Mouse (Mus musculus) layer of hippocampus, postnatal 25 days (tissue): Measurements from ENCODE around the gene Palld. TPM values are rescaled to one million over a fixed set of nuclear protein-coding genes. Genes with fewer than 3 reads are reported as not detected.

ENCODE experiments used
- DNase-seq, 2 experiments: peaks; one replicate each; pipeline ENCODE4 v3.0.0; 2022; ENCODE audit warnings: mixed read lengths in 2 of 2, low spot score in 1 of 2; ENCODE audit errors: extremely low spot score in 1 of 2
- total RNA-seq, 2 experiments: library from RNA; stranded (reverse); gene quantifications; 2 replicates each; pipeline ENCODE4 v1.2.3; 2021

Palld gene
- total RNA-seq, 2 experiments from 2014 or later, result 5.6 to 5.8 TPM

DNA sequence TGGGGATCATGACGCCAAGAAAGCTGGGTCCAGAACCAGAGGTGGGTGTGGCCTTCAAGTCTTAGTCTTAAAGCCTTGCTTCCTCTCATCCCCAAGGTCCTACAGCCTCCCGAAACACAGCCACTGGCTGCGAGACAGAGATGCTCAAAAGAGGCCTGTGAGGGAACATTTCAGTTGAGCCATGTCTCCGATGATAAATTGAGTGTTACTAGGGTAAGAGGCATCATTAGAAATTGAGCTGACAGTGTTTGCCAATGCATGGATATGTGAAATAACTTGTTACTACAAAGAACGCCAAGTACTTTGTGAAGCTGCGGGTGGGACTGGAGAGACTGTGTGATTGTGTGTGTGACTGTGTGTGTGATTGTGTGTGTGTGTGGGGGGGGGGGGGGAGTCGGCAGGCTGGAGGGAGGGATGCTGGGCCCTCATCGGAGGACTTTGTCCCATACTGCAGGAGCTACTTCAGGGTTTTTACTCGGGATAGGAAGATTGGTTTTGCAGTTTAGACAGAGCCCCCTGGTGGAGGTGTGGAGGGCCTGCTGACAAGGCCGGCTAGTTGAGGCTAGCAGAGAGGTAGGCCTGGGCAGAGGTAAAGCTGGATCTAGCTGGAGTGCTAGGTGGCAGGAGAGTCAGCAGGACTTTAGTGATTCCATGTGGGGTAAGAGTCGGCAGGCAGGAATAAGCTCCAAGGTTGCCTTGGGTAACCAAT lies 422.8 kb downstream of the Palld start:
- peak; percentile 27 to 66 for DNase-seq

DNA sequence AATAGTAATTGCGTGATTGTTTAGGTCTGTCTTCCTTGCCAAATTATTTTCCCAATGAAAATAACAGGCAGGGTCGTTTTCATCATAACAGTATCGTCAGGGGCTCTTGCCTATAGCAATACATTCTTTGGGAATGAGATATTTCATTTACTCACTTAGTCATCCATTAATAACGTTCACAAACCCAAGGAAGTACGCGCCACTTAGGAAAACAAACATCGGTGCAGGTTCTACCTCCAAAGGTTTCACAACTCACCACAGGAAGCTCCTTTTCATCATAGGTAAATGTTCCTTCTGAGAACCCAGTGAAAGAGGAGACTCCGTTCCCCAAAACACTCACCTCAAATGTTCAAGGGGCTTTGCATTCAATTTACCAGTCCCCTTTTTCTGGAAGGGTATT lies 423.7 kb downstream of the Palld start:
- no peak for DNase-seq

DNA sequence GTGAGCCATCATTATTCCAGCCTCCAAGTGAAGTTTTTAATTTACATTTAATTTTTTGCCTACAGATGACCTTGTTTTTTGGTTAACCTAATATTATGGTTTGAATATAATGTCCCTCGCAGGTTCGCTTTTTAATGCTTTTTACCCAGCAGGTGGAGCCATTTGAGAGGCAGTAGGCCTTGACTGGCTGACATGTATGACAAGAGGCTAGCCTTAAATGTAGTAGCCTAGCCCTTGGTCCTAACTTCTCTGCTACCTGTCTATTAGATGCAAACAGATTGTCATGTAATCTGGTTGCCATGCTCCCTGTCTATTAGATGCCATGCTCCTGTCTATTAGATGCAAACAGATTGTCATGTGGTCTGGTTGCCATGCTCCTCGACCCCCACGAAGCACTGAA lies 424.3 kb downstream of the Palld start:
- no peak for DNase-seq

DNA sequence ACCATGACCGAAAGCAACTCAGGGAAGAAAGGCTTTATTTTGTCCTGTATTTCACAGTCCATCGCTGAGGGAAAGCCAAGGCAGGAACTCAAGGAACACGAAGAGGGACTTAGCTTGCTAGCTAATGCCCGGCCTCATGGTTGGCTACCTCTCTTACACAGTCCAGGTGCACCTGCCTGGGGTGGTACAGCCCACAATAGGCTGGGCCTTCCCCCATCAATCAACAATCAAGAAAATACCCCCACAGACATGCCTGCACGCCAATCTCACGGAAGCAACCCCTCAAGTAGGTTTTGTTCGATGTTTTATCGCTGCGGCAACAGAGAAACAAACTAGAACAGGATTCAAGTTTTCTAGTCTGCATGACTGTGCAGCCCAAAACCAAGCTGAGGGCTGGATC lies 426.3 kb downstream of the Palld start:
- no peak for DNase-seq

DNA sequence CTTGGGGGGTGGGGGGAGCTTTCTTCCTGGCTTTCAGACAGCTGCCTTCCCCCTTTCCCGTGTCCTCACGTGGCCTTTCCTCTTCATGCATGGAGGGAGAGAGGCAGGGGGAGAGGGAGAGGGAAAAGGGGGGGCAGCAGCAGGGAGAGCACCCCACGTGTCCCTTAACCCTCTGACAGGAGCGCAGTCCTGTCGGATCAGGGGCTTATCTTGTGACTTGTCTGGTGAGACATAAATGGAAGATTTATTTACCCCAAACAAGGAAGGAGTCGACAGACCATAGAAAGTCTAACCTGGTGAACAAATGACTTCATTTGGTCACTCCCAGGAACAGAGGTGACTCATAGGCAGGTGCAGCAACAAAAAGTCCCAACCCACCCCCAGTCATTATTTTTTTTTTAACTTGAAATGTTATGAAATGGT lies 427.2 kb downstream of the Palld start:
- DNase-seq, result no peak

DNA sequence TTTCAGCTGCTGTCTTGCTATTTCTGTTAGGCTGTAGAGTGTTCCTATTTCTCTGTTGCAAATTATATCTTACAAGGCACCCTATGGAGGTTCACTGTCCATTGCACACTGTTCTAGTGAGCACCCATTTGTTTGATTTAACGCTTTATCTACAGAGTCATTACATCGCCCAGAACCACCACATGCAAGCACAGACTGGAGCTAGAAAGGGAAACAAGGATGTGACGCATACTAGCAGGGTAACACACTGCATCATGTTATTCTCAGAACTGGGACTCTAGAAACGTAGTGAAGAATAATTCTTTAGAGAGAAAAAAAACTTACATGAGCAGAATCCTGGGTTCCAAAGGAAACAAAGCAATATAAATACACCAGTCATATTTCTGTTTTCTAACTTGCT lies 432.3 kb downstream of the Palld start:
- no peak for DNase-seq

DNA sequence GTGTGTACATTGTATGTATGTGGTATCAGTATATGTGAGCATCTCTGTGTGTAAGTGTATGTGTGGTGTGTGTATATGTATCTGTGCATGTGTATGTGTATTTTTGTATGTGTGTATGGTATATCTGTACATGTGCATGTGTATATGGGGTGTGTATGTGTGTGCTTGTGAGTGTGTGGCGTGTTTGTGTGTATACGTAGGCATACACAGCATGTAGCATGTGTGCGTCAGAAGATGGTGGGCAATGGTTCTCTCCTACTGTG lies 435.0 kb downstream of the Palld start:
- DNase-seq, result no peak

DNA sequence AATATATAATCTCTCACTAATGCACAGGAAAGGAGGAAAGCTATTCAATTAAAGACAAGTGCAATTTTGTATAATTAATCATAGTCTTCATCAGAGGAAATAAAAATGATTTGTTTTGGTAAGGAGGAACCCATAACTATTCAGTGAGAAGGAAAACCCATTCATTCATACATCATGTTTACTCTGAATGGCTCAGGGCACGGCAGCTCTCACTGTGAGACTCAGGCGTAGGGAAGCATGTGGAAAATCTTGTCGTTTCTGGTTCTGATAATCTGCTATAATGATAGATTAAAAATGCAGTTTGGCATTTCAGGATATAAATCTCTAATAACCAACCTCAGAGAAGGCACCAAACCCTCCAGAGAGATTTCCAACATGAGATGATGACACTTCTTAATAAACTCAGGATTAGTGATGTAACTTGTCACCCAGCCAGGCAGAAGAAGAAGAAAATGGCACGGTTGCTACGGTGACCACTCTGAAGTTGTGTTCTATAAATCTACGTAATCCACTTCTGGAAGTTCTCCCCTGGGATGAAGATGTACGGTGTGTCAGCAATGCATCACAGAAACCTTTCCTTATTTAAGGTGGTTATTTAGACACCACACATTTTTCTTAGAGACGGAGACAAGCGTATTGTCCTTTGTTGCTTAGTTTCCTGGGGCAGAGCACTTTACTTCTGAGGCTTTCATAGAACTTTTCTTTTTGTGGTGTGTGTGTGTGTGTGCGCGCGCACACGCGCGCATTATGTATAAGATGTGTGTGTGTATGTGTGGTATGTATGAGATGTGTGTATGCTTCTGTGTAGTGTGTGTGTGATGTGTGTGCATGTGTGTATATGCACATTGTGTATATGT lies 435.6 kb downstream of the Palld start:
- no peak for DNase-seq

DNA sequence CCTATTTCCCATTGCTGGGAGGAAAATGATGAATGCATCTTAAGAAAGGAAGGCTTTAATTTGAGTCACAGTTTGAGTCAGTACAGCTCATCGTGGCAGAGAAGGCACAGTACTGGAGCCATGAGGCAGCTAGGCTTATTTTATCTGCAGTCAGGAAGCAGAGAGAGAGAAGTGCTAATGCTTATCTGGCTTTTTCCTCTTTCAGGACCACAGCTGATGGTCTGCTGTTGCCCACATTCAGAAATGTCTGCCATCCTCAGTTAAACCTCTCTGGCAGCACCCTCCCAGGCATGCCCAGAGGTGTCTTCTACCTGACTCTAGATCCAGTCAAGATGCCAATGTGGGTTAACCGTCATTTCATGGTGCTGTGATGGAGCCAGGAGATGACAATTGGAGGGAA lies 438.1 kb downstream of the Palld start:
- DNase-seq, result no peak

DNA sequence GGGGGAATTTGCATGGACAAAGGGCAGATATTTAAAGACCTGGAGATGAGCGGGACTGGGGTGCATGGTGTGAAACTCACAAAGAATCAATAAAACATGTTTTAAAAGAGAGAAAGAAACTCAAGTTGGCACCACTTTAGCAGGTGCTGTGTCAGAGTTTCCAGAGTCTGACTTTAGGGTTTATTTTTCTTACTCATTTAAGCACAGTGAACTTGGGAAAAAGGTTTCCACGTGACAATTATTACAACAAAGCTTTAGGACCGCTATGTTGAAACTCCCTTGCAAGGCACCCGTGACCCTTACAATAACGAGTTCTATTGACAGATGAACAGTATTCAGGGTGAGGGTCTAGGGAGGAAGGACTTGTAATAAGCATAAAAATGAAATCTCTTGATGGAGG lies 440.3 kb downstream of the Palld start:
- DNase-seq, result no peak

Other genes starting within 250 kb of the Palld start
- under 1 TPM; 0.26 to 0.49 TPM for gene Ddx60, start 25.4 kb upstream of the Palld start, total RNA-seq
- not detected for gene Anxa10, start 220.5 kb upstream of the Palld start, total RNA-seq